Mouse (Mus musculus) lung, postnatal 10 days (tissue): ENCODE measurements at regions not wholly inside any gene's neighbourhood (a gene's known extent, or its start where the extent isn't known, plus 50 kb on each side); places are given as distances from the start of the nearest gene placed in this dataset.

ENCODE experiments used
- DNase-seq: peaks from one replicate; pipeline ENCODE4 v3.0.0; 2021

GRCm38 (mm10) chr8:87270525-87271187 lies 201.8 kb downstream of the Cbln1 start:
- no peak for DNase-seq

DNA sequence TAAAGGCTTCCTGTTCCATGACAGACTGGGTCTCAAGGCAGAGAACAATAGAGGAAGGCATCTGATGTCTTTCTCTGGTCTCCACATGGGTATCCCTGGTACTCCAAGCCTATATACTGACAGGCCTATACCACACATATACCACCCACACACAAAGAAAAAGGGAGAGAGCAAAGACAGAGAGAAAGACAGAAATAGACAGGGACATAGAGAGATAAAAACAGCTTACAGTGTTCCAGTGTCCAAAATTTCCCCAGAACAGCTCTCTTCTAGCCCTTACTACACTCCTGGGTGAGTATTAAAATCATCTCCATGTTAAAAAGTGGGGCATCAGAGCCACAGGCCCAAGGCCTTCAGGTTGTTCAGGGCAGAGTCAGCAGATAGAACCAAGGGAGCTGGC lies 204.2 kb downstream of the Cbln1 start:
- DNase-seq = no peak

DNA sequence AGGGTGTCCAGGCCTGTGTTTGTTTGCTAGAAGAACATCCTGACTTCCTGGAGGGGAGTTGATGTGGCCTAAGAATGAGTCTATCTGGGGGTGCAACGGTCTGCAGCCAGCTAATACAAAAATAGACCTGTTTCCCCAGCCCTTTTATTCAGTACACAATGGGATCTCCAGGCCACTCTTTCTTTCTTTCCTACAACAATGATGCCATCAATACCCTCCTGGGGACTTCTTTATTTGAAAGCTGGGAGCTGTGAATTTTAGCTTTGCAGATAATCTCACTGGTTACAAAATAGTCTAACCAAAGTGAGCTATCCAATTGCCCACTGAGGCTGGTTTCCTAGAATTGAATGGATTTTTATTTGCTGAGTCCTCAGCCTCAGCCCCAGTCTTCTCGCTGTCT lies 207.4 kb downstream of the Cbln1 start:
- DNase-seq = no peak

DNA sequence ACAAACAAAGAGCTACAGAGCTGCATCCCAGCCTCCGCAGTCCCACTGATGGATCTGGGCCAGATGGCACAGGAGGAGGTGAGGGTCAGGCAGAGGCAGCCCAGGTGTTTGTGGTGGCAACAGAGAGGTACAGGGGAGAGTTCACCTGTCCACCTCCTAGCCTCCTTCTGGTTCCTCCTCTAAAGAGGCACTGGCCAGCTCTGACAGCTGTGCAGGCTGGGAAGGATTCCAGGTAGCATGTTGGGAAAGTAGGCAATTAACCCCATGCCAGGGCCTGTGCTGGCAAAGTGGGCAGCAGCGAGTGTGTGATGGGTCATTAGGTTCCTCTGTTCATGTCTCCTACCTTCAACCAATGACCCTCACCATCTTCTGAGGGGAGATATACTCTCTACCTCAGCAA lies 212.1 kb downstream of the Cbln1 start:
- no peak for DNase-seq

- DNase-seq = no peak
Measured at GRCm38 (mm10) chr8:87242681-87243080, 229.7 kb downstream of the Cbln1 start.

GRCm38 (mm10) chr8:87237181-87237580 lies 235.2 kb downstream of the Cbln1 start:
- no peak for DNase-seq

GRCm38 (mm10) chr8:87236438-87236837 lies 236.0 kb downstream of the Cbln1 start:
- DNase-seq = no peak

DNA sequence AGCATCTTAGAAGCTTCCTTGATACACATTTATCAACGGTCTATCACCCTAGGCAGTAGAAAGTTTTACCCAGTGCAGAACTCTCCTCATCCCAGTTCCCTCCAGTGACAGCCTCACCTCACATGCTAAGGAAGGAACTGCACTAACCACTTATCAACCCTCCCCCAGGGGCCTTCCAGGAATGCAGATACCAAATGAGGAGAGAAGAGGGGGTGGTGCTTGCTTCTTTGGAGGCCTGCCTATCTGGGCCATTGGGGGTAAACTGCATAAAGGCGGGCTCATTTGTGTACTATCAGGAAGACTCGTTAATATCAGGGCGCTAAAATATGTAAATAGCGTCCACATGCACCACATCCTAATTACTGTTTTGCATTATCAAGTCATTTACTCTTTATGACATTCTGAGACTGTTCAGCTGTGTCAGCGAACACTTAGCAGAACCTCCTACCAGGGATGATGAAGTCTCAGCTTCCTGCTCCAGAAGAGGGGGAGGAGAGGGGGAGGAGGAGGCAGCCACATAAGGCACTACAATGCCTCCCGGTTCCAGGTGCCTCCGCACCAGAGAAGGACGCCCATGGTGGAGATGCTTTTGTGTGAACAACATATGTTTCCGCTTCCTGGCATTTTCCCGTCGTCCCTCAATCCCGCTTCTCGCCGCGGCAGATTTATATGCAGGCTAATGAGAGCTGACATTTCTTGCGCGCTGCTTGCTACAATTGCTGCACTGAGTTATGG lies 236.9 kb downstream of the Cbln1 start:
- no peak for DNase-seq

- DNase-seq = no peak
Measured at GRCm38 (mm10) chr8:87234336-87234735, 238.1 kb downstream of the Cbln1 start.

GRCm38 (mm10) chr8:87233805-87234331 lies 238.5 kb downstream of the Cbln1 start:
- no peak for DNase-seq

DNA sequence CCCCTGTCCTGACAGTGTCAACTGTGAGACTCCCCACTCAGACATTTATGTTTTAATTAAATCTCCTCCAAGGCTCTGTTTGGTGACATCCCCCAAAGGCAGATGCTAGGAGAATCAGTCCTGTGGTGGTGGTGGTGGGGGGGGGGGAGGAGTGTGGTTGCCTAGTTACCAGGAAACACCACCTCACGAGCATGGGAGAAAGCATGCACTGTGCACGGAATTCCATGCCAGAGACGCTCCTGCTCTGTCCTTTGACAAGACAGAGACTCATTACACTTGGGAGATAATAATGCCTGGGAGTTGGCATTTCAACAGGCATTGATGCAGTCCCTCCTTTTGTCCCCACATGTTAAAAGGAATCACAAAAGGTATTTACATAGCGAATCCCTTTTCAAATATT lies 240.6 kb downstream of the Cbln1 start:
- no peak for DNase-seq

- DNase-seq = no peak
Measured at GRCm38 (mm10) chr8:87230096-87230495, 242.3 kb downstream of the Cbln1 start.

DNA sequence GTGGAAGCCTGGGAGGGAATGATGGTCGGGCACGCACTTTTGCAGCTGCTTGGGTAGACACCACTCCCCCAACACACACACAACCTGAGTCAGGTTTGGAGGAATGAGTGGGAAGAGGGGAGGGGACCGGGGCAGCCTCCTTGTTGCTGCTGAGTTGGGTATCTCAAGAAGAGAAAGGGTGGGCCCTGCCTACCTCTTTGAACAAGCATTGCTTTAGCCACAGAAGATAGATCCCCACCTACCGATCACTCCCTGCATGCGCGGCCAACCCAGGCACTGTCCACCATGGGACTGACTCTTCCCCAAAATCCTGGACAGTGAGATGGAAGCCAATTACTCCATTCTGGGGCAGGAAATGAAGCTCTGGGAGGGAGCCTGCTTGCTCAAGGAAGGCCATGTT lies 243.2 kb downstream of the Cbln1 start:
- DNase-seq = no peak

GRCm38 (mm10) chr8:87228777-87229176 lies 243.6 kb downstream of the Cbln1 start:
- no peak for DNase-seq

- no peak for DNase-seq
Measured at GRCm38 (mm10) chr8:87225504-87226425, 246.6 kb downstream of the Cbln1 start.

GRCm38 (mm10) chr8:87220581-87220980 lies 251.8 kb downstream of the Cbln1 start:
- DNase-seq = no peak

- peak; percentile 15 for DNase-seq
Measured at GRCm38 (mm10) chr8:87218956-87219482, 253.4 kb downstream of the Cbln1 start.

- DNase-seq = no peak
Measured at GRCm38 (mm10) chr8:87214962-87215361, 257.4 kb downstream of the Cbln1 start.

DNA sequence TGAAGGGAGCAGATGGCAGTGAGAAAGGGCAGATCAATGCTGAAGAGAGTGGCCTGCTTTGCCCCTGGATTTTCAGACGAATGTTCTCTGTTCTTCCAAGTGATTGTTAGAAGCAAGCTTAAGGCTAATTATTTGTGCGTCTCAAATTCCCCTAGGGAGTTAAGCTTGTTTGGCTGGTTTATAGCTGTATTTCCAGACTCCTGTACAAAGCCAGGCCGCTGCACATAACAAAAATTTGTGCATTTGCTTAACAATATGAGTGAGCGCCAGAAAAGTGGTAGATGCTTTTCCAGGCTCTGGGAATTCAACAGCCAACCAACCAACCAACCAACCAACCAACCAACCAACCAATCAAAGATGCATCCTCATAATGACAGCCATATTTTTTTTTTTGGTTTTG lies 261.9 kb downstream of the Cbln1 start:
- DNase-seq = no peak

DNA sequence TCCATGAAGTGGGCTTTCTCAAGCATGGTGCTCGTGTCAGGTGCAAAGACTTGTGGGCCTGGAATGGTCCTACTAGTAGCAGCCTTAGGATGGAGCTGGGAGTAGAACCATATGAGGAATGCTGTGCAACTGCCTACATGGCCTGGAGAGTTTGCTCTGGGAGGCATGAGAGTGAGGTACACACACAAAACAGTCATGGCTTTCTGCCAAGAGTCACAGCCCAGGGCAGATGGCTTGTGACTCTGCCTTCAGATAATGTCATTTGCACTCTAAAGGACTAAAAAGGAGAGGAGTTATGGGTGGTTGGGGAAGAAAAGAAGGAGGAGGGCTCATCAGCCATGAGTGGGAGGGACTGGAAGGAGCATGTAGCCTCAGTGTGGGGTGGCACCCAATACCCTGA lies 263.1 kb downstream of the Cbln1 start:
- DNase-seq = no peak

DNA sequence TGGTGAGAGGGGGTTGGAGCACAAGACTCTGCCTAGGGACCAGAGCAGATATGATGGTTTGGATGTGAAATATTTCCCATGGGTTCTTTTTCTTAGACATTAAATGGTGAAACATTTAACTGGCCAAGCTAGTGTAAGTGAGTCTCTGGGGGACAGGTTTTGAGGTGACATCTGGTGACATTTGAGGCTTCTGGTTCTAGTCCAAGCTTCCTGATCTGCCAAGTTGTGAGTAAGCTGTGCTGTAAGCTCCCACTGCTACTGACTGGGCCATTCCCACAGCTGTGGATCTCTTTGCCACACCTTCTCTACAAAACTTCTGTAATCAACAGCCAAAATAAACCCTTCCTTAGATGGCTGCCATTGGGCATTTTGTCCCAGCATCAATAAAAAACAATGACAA lies 264.4 kb downstream of the Cbln1 start:
- DNase-seq = no peak

DNA sequence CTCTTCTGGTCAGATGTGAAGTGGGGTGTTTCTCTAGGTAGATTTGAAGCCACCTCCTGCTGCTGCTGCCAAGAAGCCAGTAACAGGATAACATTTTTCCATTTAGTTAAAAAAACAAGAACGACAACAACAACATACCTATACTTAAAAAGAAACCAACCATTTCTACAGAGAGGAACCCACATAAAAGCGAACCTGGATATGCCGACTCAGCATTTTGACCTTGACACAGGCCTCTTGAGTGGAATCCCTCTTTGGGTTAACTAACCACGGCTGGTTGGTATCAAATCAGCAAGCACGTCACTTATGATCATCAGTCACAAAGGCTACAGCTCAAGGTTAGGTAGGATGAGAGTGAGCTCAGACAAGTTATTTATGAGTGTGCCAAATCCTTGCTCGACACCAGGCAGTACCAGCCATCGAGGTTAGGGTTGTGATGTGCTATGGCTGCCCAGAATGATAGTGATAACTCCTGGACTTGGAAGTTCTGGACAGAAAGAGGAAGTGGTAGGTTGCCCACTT lies 269.7 kb downstream of the Cbln1 start:
- no peak for DNase-seq
